Mouse (Mus musculus) brain, adult 2 months (tissue): Measurements from ENCODE around the gene Phb2.

Source experiments
- DNase-seq: peaks from one replicate; pipeline ENCODE4 v3.0.0; 2011; ENCODE audit warnings: low read depth, low spot score

Phb2 gene

DNA sequence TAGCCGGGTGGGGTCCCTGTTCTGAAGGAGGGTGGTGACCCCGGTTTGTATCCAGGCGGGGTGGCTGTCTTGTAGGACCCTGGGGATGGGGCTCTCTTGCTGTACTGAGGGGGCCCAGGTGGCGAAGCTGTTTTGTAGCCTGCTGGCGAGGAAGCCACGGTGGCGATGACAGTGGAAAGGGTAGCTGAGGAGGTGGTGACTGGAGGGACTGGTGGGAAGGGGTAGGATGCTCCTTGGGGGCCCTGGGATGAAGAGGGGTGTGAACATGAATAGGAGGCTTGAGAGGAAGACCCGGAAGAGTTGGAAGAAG, 34.1 kb downstream of the Phb2 start:
- DNase-seq = no peak

DNA sequence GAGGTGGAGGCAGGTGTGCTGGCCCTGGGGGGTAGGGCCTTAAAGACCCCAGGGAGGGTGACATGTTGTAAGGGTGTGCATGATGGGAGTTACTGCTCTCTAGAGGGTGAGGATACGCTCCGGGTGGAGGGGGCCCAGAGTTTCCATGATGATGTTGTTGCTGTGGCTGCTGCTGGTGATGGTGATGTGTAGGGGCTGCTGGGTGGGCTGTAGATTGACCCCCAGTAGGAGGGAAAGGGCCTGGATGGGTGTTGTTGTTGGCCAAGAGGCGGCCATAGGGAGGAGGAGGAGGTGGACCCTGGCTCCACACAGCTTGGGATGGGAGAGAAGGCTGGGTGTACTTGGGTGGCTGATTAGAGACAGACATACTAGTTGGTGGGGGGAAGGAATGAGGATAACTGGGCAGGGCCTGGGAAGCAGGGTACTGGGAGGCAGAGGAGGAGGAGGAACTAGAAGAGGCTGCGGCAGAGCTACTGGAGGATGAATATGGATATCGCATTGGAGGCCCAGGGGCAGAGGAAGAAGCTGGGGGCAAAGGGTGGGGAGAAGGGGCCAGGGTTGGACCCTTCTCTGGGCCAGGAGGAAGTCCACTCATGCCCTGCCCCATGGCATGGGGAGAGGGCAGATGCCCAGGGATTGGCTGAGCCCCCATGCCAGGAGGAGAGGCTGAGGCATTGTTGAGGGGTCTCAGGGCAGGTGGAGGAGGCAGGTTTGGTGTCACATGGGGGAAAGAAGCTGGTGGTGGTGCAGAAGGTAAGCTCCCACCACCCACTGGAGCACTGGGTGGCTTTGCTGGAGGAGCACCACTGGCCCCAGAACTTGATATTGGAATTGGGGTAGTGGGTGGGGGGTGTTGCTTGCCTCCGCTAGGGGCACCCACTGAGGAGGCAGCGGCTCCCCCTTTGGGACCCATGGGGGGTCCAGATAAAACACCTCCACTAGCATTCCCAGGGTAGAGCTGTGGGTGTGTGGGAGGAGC, 34.8 kb downstream of the Phb2 start:
- no peak for DNase-seq

DNA sequence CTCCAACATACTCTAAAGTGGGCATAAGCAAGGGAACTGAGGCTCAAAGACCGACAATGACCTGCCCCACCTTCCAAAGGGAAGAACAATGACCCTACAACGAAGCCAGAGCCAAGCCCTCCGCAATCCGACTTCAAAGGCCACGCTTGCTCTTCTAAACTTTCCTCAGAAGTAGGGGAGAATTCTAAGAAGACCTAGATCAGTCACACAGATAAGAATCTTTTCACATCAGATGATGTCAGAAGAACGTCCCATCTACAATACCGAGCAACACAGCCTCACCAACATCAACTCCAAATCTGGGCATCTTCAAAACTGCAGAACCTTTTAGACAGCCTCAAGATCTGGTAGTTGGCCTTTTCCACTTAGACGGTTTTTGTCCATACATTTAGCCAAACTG, 38.3 kb downstream of the Phb2 start:
- DNase-seq = no peak

DNA sequence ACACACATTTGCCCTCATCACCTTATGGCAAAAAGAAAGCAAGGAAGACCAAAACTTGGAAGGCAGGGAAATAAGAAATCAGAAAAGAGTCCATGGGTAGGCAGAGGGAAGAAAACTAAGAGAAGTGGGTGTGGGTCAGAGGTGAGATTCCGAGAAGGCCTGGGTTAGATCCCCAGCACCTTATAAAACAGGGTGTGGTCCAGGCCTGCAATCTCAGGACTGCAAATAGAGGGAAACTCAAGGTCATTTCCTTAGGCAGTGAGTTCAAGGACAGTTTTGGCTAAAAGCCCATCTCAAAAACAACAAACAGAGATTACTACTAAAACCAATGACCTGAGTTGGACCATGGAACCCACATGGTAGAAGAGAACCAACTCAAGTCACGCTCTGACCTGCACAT, 41.7 kb downstream of the Phb2 start:
- DNase-seq = no peak

DNA sequence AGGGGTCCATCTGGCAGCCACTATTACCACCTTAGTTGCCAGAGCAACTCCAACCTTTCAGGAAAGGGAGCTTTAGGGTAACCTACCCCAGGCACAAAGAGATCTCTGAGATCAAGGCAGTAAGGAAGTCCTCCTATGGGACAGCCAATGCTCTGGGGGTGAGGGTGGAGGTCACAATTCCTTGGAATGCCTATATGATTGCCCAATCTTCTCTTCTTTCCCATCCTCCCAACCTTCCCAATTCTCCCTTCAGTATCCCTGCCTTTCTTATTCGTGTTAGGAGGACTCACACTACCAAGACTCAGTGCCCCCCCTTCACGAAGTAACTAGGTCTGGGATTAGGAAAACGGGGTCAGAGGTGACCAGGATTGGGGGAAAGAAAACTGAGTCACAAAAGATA, 43.2 kb downstream of the Phb2 start:
- no peak for DNase-seq

DNA sequence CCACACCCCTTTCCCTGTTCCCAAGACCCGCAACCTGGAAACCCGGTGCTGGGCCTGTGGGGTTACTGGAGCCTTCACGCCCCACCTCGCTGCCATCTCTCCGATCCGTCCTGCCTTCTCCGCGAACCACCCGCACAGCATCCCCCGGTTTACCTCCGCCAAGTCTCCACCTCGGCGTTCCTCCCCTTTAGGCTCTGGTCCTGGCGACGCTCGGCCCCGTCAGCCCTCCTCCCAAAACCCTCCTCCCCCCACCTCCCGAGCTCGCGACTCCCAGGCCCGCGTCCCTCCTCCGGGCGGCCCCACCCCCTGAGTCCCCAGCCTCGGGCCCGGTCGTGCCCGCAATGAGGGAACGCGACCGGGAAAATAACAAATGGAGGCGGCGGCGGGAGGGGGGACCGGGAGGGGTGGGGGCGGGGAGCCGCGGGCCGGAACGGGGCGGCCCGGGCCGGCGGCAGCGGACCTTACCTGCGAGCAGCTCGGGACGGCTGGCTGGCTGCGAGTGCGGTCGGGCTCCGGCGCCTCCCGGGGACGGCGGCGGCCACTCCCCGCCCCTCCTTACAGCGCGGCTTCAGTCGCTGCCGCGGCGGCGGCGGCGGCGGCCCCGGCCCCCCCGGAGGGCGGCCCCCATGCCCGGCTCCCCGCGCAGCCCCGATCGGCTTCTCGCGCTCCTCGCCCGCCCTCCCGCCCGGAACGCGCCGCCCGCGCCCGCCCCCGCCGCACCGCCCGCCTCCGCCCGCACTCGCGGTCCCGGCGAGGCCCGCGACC, 43.9 kb downstream of the Phb2 start, which contains the start of the genes Gm45234 and Atn1:
Gene Gm45234 (minus strand): TSS at position 191 of the 765 bp plus-strand sequence.
Gene Atn1 (minus strand): TSS at position 694 of the 765 bp plus-strand sequence.
- DNase-seq = peak; percentile 89

DNA sequence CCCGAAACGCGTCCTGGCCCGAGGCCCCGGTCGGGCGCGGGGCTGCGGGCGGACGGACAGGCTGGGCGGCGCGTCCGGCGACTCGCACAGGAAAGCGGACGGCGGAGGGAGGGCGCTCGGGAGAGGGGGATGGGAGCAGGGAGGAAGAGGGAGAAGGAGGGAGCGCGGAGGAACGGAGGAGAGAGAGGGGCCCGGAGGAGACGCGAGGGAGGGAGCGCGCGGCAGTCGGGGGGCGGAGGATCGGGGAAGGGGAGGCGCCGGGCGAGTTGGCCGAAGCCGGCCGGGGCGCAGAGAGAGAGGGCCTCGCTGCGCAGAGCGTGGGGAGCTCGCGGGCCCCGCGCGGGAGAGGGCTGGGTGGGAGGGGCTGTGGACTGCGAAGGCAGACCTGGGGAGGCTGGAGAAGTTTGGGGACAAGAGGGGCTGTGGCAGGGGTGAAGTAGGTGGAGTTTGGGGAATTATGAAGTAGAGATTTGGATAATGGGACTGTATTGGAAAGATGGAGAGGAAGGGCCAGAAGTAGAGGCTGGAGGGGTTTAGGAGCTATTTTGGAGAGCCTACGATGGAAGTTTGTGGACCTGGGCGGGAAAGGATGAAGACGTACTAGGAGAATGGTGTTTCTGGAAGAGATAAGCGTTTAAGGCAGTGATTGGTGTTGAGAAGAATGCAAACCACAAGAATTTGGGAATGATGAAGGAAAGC, 44.7 kb downstream of the Phb2 start:
- peak; percentile 91 for DNase-seq

DNA sequence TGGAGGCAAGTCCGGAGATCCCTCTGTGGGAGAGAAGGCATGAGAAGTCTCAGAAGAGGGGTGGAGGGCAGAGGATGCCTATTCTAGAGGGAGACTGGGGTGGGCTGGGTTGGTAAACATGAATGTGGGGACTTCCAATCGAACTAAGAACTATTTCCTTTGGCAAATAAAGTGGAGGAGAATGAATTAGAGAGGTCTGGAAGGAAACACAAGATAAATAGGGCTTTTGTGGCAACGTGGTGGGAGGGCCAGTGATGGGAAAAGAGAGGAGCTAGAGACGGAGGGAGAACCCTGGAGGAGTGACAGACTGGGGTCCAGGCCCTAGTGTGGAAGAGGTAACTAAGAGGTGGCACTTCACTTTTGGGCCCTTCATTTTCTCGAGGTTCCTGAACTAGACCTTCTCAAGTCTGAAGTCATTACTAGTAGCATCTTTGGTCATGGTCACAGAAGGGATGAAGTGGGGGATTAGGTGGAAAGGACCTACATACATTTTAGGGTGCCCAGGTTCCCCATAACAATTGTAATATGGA, 45.3 kb downstream of the Phb2 start:
- DNase-seq = no peak

DNA sequence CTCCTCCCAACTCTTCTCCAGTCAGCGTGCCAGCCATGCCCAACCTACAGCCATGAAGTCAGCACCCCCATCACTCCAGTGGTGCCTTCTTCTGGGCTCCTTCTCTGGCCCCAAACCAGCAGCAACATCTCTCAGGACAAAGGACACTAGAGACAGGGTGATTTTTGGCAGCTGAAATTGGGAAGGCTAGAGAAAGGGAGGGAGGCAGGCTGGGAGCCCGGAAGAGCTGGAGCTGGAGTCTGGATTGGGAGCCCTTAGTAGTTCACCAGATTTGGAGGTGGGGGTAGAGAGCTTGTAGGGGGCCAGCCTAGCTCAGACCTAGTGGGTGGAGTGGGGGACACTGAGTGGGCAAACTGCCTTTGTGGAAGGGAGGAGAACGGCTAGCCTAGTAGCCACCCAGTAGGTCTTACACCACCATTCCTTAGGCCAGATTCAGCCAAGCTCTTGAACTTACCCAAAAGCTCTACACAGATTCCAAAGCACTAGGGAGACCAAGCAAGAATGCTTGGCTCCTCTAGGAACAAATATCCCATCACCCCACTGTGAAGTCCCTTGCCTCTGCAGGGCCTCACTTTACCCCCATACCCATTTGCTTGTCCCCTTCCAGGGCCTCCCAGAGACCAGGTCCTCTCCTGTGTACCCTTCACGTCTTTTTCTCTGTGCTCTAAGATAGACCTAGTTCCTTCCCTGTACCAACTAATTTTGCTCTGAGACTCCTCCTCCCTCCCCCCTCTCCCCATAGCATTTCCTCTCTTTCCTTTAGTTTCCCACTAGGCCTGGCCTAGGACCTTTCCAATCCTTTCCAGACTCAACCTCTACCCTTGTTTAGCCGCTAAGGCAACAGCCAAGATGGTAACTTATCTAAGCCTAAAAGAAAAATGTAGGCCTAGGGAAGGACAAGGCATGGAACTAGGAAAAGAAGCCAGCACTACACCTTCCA, 46.0 kb downstream of the Phb2 start:
- peak; percentile 92 for DNase-seq

DNA sequence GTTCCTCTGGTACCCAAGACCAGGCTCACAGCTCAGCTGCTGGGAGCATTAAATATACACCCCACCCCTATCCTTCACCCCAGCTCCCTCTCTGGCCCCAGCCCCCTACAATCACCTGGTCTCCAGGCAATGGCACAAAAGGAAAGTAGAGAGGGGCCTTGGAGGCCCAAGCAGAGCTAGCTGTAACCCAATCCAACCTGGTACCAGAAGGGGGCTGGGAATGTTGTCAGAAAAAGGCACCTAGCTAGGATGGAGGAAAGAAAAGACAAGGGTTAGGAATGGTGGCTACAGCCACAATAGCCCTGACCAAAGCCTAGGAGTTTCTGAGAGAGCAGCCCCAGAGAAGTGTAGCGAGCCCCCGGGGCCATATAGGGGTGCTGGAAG, 46.7 kb downstream of the Phb2 start:
- DNase-seq = no peak

DNA sequence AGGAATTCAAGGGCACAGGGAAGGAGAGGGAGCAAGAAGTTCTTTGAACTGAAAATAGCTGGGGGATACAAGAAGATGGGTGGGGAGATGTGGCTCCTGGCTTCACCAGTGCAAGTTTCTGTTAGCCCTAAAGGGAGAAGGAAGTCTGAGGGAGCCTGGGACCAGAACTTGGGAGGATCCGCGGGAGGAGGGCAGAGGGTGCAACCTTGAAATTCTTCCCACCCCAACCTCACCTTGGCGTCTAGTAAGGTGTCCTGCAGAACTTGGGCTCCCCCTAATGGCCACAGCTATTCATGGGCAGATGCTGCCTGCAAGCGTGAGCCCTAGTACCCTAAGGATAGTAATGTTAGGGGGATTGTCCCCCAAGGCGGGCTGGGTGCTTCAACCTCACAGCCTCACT, 47.1 kb downstream of the Phb2 start:
- peak; percentile 96 for DNase-seq

DNA sequence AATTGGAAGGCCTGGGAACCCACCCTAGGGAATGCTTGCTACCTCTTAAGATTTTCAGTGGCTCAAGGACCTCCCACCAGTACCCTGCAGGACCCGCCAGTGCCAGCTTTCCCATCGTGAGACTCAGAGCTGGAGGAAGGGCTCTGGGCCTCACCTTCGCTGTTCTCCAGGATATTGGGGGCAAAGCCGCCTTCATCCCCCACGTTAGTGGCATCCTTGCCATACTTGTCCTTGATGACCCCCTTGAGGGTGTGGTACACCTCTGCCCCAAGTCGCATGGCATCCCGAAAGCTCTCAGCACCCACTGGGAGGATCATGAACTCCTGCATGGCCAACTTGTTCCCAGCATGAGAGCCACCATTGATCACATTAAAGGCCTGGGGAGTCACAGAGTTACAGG, 53.8 kb downstream of the Phb2 start:
- no peak for DNase-seq
